Mouse (Mus musculus): Measurements from ENCODE around the gene Lim2. TPM values are rescaled to one million over a fixed set of nuclear protein-coding genes. Genes with fewer than 3 reads are reported as not detected.

Gene Lim2
- total RNA-seq, 2 experiments from 2014 or later = not detected

Small RNAs within 50 kb of the gene (microRNA-seq; reads per million reads assigned to microRNA genes)
- 1.4 to 2.7 reads per million in 2 experiments for gene Mir7051

Other genes with a start within 250 kb of the Lim2 start
- 10 to 100 TPM; 22.9 to 23.9 TPM for gene Zfp715, start 114.4 kb upstream of the Lim2 start, total RNA-seq (2021)
- 1 to 10 TPM in 1 of 2 experiments, under 1 TPM in 1; 0.49 to 1.0 TPM for gene Siglecf, start 76.3 kb upstream of the Lim2 start, total RNA-seq (2021)
- gene Siglecg, start 19.5 kb upstream of the Lim2 start, total RNA-seq (2021) = under 1 TPM in 1 of 2 experiments, not detected in 1; 0.22 TPM
- gene Nkg7, start 9.4 kb downstream of the Lim2 start, total RNA-seq (2021) = not detected
- gene Cldnd2, start 13.1 kb downstream of the Lim2 start, total RNA-seq (2021) = not detected
- gene Etfb, start 16.4 kb downstream of the Lim2 start, total RNA-seq (2021) = 10 to 100 TPM; 61.8 to 68.0 TPM
- gene Gm45233, start 16.5 kb downstream of the Lim2 start, total RNA-seq (2021) = 1 to 10 TPM; 2.0 to 2.1 TPM
- 1 to 10 TPM; 3.6 to 5.5 TPM for gene Vsig10l, start 35.5 kb downstream of the Lim2 start, total RNA-seq (2021)
- 10 to 100 TPM; 51.1 to 51.6 TPM for gene Iglon5, start 62.4 kb downstream of the Lim2 start, total RNA-seq (2021)
- not detected for gene 4931406B18Rik, start 78.3 kb downstream of the Lim2 start, total RNA-seq (2021)
- 1 to 10 TPM; 5.5 to 8.4 TPM for gene Cd33, start 116.8 kb downstream of the Lim2 start, total RNA-seq (2021)
- gene Zfp658, start 134.6 kb downstream of the Lim2 start, total RNA-seq (2021) = 1 to 10 TPM; 6.4 to 6.5 TPM
- 10 to 100 TPM; 19.9 to 25.9 TPM for gene Zfp719, start 151.9 kb downstream of the Lim2 start, total RNA-seq (2021)
- under 1 TPM in 1 of 2 experiments, not detected in 1; 0.36 TPM for gene Zfp819, start 179.5 kb downstream of the Lim2 start, total RNA-seq (2021)
- gene Ceacam18, start 207.0 kb downstream of the Lim2 start, total RNA-seq (2021) = under 1 TPM in 1 of 2 experiments, not detected in 1; 0.16 TPM
- 1 to 10 TPM in 1 of 2 experiments, under 1 TPM in 1; 0.71 to 1.0 TPM for gene Siglece, start 232.5 kb downstream of the Lim2 start, total RNA-seq (2021)
- gene Ctu1, start 244.3 kb downstream of the Lim2 start, total RNA-seq (2021) = 10 to 100 TPM; 15.0 to 15.2 TPM

Measured in layer of hippocampus, postnatal 10 days (tissue).